Mouse (Mus musculus) cortical plate, adult 2 months (tissue): ENCODE data around the gene Acer3.

ENCODE experiments used
- CTCF ChIP-seq: fragments of 200-500 bp; IDR thresholded peaks from 2 replicates; pipeline ENCODE4 v1.5.1; 2011; ENCODE audit warnings: mild to moderate bottlenecking, control low read depth, low read length; ENCODE audit not compliant: insufficient read depth; ENCODE audit errors: extremely low read depth
- POLR2A ChIP-seq: fragments of 200-500 bp; IDR thresholded peaks from 2 replicates; pipeline ENCODE4 v1.6.1; 2011; ENCODE audit warnings: mild to moderate bottlenecking, low read length, control low read depth; ENCODE audit not compliant: insufficient read depth; ENCODE audit errors: extremely low read depth

DNA sequence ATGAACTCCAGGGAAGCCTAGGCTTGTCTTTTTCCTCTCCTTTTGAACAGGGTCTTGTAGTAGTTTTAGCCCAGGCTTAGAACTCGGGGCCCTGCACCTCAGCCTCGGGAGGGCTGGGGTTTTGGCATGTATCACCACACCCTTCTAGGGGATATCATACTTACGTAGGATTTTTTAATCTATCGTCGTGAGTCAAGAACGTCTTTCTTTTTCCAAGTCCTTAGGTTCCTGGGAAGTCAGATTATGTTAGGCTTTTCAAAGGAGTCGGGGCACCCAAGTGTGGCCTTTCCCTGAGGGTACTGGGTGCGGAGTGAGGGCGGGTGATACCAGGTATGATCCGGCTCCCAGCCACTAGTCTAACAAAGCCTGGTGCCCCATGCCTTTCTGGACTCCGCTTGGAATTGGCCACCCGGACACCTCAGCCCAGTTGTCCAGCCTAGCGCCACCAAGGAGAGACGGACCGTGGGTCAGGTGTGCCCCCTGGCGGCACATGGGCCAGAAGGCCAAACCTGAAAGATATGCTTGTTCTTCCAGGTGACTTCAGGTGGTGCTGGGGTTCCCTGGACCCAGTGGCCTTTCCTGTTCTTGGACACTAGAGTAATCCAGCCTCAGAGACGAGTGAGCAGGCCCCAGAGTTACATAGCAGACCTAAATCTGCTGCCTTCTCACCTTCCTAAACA lies 129.3 kb downstream of the Acer3 start:
- no peak for TF ChIP-seq POLR2A
- TF ChIP-seq CTCF, result no peak
